Mouse (Mus musculus): ENCODE measurements around the gene Fgd4. TPM values are rescaled to one million over a fixed set of nuclear protein-coding genes. Genes with fewer than 3 reads are reported as not detected.
A peak's percentile ranks its signal among the peaks of the same experiment; 100 is the strongest.

Fgd4 gene
- 10 to 100 TPM; 12.6 to 16.6 TPM for total RNA-seq (2021)
- long read RNA-seq, experiment 1, partial matches to known transcripts: 0 of 2 reads
- long read RNA-seq, experiment 1, other reads (novel, unspliced or antisense): 0 of 2 reads
- long read RNA-seq, experiment 2, partial matches to known transcripts: 0 of 2 reads
- long read RNA-seq, experiment 2, other reads (novel, unspliced or antisense): 2 of 2 reads

GRCm38 (mm10) chr16:16600461-16600860 is at the start of gene Fgd4:
TSS of gene Fgd4 (minus strand) at chr16:16600549.
- DNase-seq: no peak

- no peak for DNase-seq
Observed at GRCm38 (mm10) chr16:16645148-16645547, 44.8 kb upstream of the Fgd4 start.

- no peak for DNase-seq
Observed at GRCm38 (mm10) chr16:16633730-16634129, 33.4 kb upstream of the Fgd4 start.

- peak; percentile 70 for DNase-seq
Observed at GRCm38 (mm10) chr16:16599586-16600401, 555 bp downstream of the Fgd4 start.

- peak; percentile 16 for DNase-seq
Observed at GRCm38 (mm10) chr16:16596582-16596981, 3.8 kb downstream of the Fgd4 start.

GRCm38 (mm10) chr16:16592622-16593021 is 7.7 kb downstream of the Fgd4 start:
- no peak for DNase-seq

GRCm38 (mm10) chr16:16584409-16585032 is 15.8 kb downstream of the Fgd4 start:
- peak; percentile 84 for DNase-seq

- no peak for DNase-seq
Observed at GRCm38 (mm10) chr16:16576556-16576955, 23.8 kb downstream of the Fgd4 start.

GRCm38 (mm10) chr16:16574508-16574907 is 25.8 kb downstream of the Fgd4 start:
- no peak for DNase-seq

GRCm38 (mm10) chr16:16573167-16573566 is 27.2 kb downstream of the Fgd4 start:
- no peak for DNase-seq

GRCm38 (mm10) chr16:16571356-16571755 is 29.0 kb downstream of the Fgd4 start:
- no peak for DNase-seq

- no peak for DNase-seq
Observed at GRCm38 (mm10) chr16:16566786-16567185, 33.6 kb downstream of the Fgd4 start.

GRCm38 (mm10) chr16:16566215-16566614 is 34.1 kb downstream of the Fgd4 start:
- no peak for DNase-seq

GRCm38 (mm10) chr16:16565786-16566185 is 34.6 kb downstream of the Fgd4 start:
- no peak for DNase-seq

GRCm38 (mm10) chr16:16560718-16561117 is 39.6 kb downstream of the Fgd4 start:
- DNase-seq: no peak

GRCm38 (mm10) chr16:16559878-16560531 is 40.3 kb downstream of the Fgd4 start:
- peak; percentile 56 for DNase-seq

GRCm38 (mm10) chr16:16559016-16559877 is 41.1 kb downstream of the Fgd4 start:
- no peak for DNase-seq

GRCm38 (mm10) chr16:16557738-16558137 is 42.6 kb downstream of the Fgd4 start:
- no peak for DNase-seq

GRCm38 (mm10) chr16:16554098-16554497 is 46.3 kb downstream of the Fgd4 start:
- no peak for DNase-seq

- DNase-seq: no peak
Observed at GRCm38 (mm10) chr16:16552197-16552596, 48.2 kb downstream of the Fgd4 start.

- DNase-seq: no peak
Observed at GRCm38 (mm10) chr16:16549105-16549504, 51.2 kb downstream of the Fgd4 start.

- no peak for DNase-seq
Observed at GRCm38 (mm10) chr16:16546657-16547056, 53.7 kb downstream of the Fgd4 start.
